Mouse (Mus musculus): ENCODE measurements around the gene Olfr156. TPM values are rescaled to one million over a fixed set of nuclear protein-coding genes. Genes with fewer than 3 reads are reported as not detected.

Olfr156 gene
- polyA plus RNA-seq, 1 experiment from 2014 or later = not detected

DNA sequence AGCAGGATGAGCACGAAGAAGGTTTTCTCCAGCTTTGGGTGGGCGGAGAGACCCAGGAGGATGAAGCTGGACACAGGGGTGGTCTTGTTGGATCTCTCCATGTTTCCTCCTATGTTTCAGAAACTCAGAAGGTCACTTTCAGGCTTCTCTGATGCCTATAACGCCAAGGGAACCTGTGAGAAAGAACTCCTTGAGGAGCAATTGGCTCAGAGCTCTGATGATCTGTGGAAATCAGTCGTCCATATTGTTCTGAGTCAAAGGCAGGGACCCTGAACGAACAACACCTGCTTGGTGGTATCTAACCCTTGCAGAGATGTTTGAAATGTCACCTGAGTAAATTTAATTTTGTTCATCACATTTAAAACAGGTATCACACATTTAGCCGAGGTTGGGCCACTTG, 52.8 kb downstream of the Olfr156 start, which contains the start of gene Olfr159:
Gene Olfr159 (minus strand): TSS at position 101 of the 400 bp plus-strand sequence.
- Histone ChIP-seq H3K9ac (ENCODE audit: low read length) (no peak within 1 kb of the TSS), H3K4me1 (replicated peaks; ENCODE audit: control insufficient read depth, insufficient read depth, low read length) (no peaks in the 10 kb centered on the region), H3K4me2 (ENCODE audit: low read depth, low read length) (no peak within 1 kb of the TSS), H3K27ac (ENCODE audit: low read length) (no peak within 1 kb of the TSS), H3K9me3 (ENCODE audit: control insufficient read depth, low read length) (0 out of 2 replicates have a peak, but pooled peaks cover 3% of the 10 kb centered on the region), H3K4me3 (ENCODE audit: low read length) (no peak within 1 kb of the TSS), H3K36me3 (ENCODE audit: control insufficient read depth, insufficient read depth, low read length) (no peaks in the 10 kb centered on the region), H3K27me3 (ENCODE audit: control insufficient read depth, insufficient read depth, low read depth, low read length) (no peaks in the 10 kb centered on the region)
- WGBS = 69% methylated on average over 6 of the region's 6 CpGs
- no peak for ATAC-seq (ENCODE audit: low read depth)

Other genes with a start within 250 kb of the Olfr156 start
- gene Rgp1, start 245.2 kb downstream of the Olfr156 start, polyA plus RNA-seq (2015; fragmentation: Nextera tagmentation; extraction: Ambion mirVana) = 23.1 and 25.0 TPM in 2 replicates
- 21.0 and 21.3 TPM in 2 replicates for gene Gba2, start 245.0 kb downstream of the Olfr156 start, polyA plus RNA-seq (2015; fragmentation: Nextera tagmentation; extraction: Ambion mirVana)
- 0.38 and 1.1 TPM in 2 replicates for gene Msmp, start 239.4 kb downstream of the Olfr156 start, polyA plus RNA-seq (2015; fragmentation: Nextera tagmentation; extraction: Ambion mirVana)
- 11.1 and 11.6 TPM in 2 replicates for gene Npr2, start 192.0 kb downstream of the Olfr156 start, polyA plus RNA-seq (2015; fragmentation: Nextera tagmentation; extraction: Ambion mirVana)
- 9.0 and 9.6 TPM in 2 replicates for gene Spag8, start 170.3 kb downstream of the Olfr156 start, polyA plus RNA-seq (2015; fragmentation: Nextera tagmentation; extraction: Ambion mirVana)
- gene Hint2, start 167.4 kb downstream of the Olfr156 start, polyA plus RNA-seq (2015; fragmentation: Nextera tagmentation; extraction: Ambion mirVana) = 120 and 127 TPM in 2 replicates
- gene Tmem8b, start 154.9 kb downstream of the Olfr156 start, polyA plus RNA-seq (2015; fragmentation: Nextera tagmentation; extraction: Ambion mirVana) = 4.8 and 5.4 TPM in 2 replicates
- gene Fam221b, start 154.8 kb downstream of the Olfr156 start, polyA plus RNA-seq (2015; fragmentation: Nextera tagmentation; extraction: Ambion mirVana) = 2.2 and 2.8 TPM in 2 replicates
- gene Olfr70, start 123.1 kb downstream of the Olfr156 start, polyA plus RNA-seq (2015; fragmentation: Nextera tagmentation; extraction: Ambion mirVana) = not detected in 2 replicates
- 0.08 and 0.16 TPM in 2 replicates for gene Olfr71, start 113.6 kb downstream of the Olfr156 start, polyA plus RNA-seq (2015; fragmentation: Nextera tagmentation; extraction: Ambion mirVana)
- 2.0 and 2.9 TPM in 2 replicates for gene Hrct1, start 96.7 kb downstream of the Olfr156 start, polyA plus RNA-seq (2015; fragmentation: Nextera tagmentation; extraction: Ambion mirVana)
- gene Spaar, start 93.9 kb downstream of the Olfr156 start, polyA plus RNA-seq (2015; fragmentation: Nextera tagmentation; extraction: Ambion mirVana) = 1.2 and 2.1 TPM in 2 replicates
- gene Olfr159, start 52.9 kb downstream of the Olfr156 start, polyA plus RNA-seq (2015; fragmentation: Nextera tagmentation; extraction: Ambion mirVana) = not detected in 2 replicates
- gene Olfr157, start 16.3 kb upstream of the Olfr156 start, polyA plus RNA-seq (2015; fragmentation: Nextera tagmentation; extraction: Ambion mirVana) = not detected in 2 replicates
- not detected in 2 replicates for gene Olfr155, start 27.7 kb upstream of the Olfr156 start, polyA plus RNA-seq (2015; fragmentation: Nextera tagmentation; extraction: Ambion mirVana)
- gene Reck, start 51.6 kb upstream of the Olfr156 start, polyA plus RNA-seq (2015; fragmentation: Nextera tagmentation; extraction: Ambion mirVana) = 24.1 and 25.2 TPM in 2 replicates
- 57.8 and 59.6 TPM in 2 replicates for gene Glipr2, start 133.5 kb upstream of the Olfr156 start, polyA plus RNA-seq (2015; fragmentation: Nextera tagmentation; extraction: Ambion mirVana)
- gene Ccin, start 159.6 kb upstream of the Olfr156 start, polyA plus RNA-seq (2015; fragmentation: Nextera tagmentation; extraction: Ambion mirVana) = not detected in 2 replicates
- 186 and 199 TPM in 2 replicates for gene Clta, start 180.6 kb upstream of the Olfr156 start, polyA plus RNA-seq (2015; fragmentation: Nextera tagmentation; extraction: Ambion mirVana)

Measured in lung, embryonic 16.5 days (tissue).